18 mouse cellular contexts compared by ENCODE assay signal in genomic region chr2:58001497-58001896, GRCm38 (mm10). TPM values are rescaled to one million over a fixed set of nuclear protein-coding genes. Genes with fewer than 3 reads are reported as not detected.
DNase-seq lines count a peak whose midpoint lies in the region; ATAC-seq and TF ChIP-seq lines count a peak whose summit lies in the region.
"Had no signal": no experiment of that assay in that cellular context is flagged by ENCODE, and none has a peak within 500 bp of the region (broad histone marks: within the 10 kb centered on the region; RNA-seq: fewer than 3 reads in every experiment).

No protein-coding gene starts in this region.

- WGBS in kidney, embryonic 15.5 days: 23% methylated on average over 3 of the region's 3 CpGs
- whole genome bisulfite sequencing in neural tube, embryonic 15.5 days: 82% methylated on average over 3 of the region's 3 CpGs
- 48% methylated on average over 3 of the region's 3 CpGs for WGBS in limb, embryonic 13.5 days
- WGBS in stomach, embryonic 16.5 days: 26% methylated on average over 3 of the region's 3 CpGs
- 83% methylated on average over 3 of the region's 3 CpGs for WGBS in midbrain, postnatal 0 days

- DNase-seq in kidney, adult 9 months: no peak
- DNase-seq in neural tube, embryonic 10.5 days (ENCODE audit: extremely low spot score, low spot score): peak; percentile 11
- DNase-seq in thymus, adult 18-20 months: no peak
- DNase-seq in midbrain, postnatal 0 days (ENCODE audit: low spot score): no peak
- DNase-seq: adrenal gland, postnatal 10 days; B cell, adult 2 months; cerebellum, adult 18-20 months; heart, adult 11 months; kidney, postnatal 14 days had no signal

- H3K9ac ChIP-seq in kidney, embryonic 15.5 days: no peak overlapping the region
- no peak overlapping the region for H3K9ac ChIP-seq in neural tube, embryonic 15.5 days (replicated peaks)
- H3K9ac ChIP-seq in limb, embryonic 13.5 days: no peak overlapping the region
- no peak overlapping the region for H3K9ac ChIP-seq in stomach, embryonic 16.5 days (ENCODE audit: low read length)
- no peak overlapping the region for H3K9ac ChIP-seq in midbrain, postnatal 0 days (replicated peaks; ENCODE audit: low read length, poor library complexity, severe bottlenecking)
- H3K9ac ChIP-seq: forebrain, embryonic 13.5 days; hindbrain, embryonic 12.5 days; liver, embryonic 15.5 days had no signal

- H3K4me1 ChIP-seq in kidney, embryonic 15.5 days: peaks cover 14% of the 10 kb centered on the region
- no peaks in the 10 kb centered on the region for H3K4me1 ChIP-seq in neural tube, embryonic 15.5 days
- peaks cover 29% of the 10 kb centered on the region for H3K4me1 ChIP-seq in limb, embryonic 13.5 days
- H3K4me1 ChIP-seq in stomach, embryonic 16.5 days (ENCODE audit: control insufficient read depth, insufficient read depth, low read length): no peaks in the 10 kb centered on the region
- no peaks in the 10 kb centered on the region for H3K4me1 ChIP-seq in midbrain, postnatal 0 days (ENCODE audit: insufficient read depth, low read length)
- H3K4me1 ChIP-seq: forebrain, embryonic 13.5 days; hindbrain, embryonic 12.5 days; liver, embryonic 15.5 days; midbrain, embryonic 10.5 days had no signal

- H3K9me3 ChIP-seq in kidney, embryonic 15.5 days (replicated peaks): no peaks in the 10 kb centered on the region
- H3K9me3 ChIP-seq in neural tube, embryonic 15.5 days (replicated peaks): no peaks in the 10 kb centered on the region
- no peaks in the 10 kb centered on the region for H3K9me3 ChIP-seq in limb, embryonic 13.5 days
- no peaks in the 10 kb centered on the region for H3K9me3 ChIP-seq in stomach, embryonic 16.5 days (replicated peaks; ENCODE audit: control insufficient read depth, low read length)
- H3K9me3 ChIP-seq in midbrain, postnatal 0 days (ENCODE audit: low read length): no peaks in the 10 kb centered on the region
- H3K9me3 ChIP-seq: forebrain, embryonic 13.5 days; hindbrain, embryonic 12.5 days; liver, embryonic 15.5 days; midbrain, embryonic 10.5 days had no signal

- no peaks in the 10 kb centered on the region for H3K36me3 ChIP-seq in kidney, embryonic 15.5 days
- H3K36me3 ChIP-seq in neural tube, embryonic 15.5 days: no peaks in the 10 kb centered on the region
- no peaks in the 10 kb centered on the region for H3K36me3 ChIP-seq in limb, embryonic 13.5 days
- no peaks in the 10 kb centered on the region for H3K36me3 ChIP-seq in stomach, embryonic 16.5 days (ENCODE audit: control insufficient read depth, insufficient read depth, low read length)
- no peaks in the 10 kb centered on the region for H3K36me3 ChIP-seq in midbrain, postnatal 0 days (ENCODE audit: insufficient read depth, low read length)
- H3K36me3 ChIP-seq: hindbrain, embryonic 12.5 days; liver, embryonic 15.5 days; midbrain, embryonic 10.5 days had no signal

- H3K27ac ChIP-seq in kidney, embryonic 15.5 days: no peak overlapping the region
- H3K27ac ChIP-seq in neural tube, embryonic 15.5 days (replicated peaks): no peak overlapping the region
- no peak overlapping the region for H3K27ac ChIP-seq in limb, embryonic 13.5 days
- H3K27ac ChIP-seq in stomach, embryonic 16.5 days (ENCODE audit: low read length): peak overlapping the region; percentile 52; the same call in 1 of the 2 replicates
- H3K27ac ChIP-seq in midbrain, postnatal 0 days (ENCODE audit: low read depth, low read length): no peak overlapping the region
- H3K27ac ChIP-seq: forebrain, embryonic 13.5 days; hindbrain, embryonic 12.5 days; liver, embryonic 15.5 days; midbrain, embryonic 10.5 days had no signal

- no peak overlapping the region for H3K4me3 ChIP-seq in kidney, embryonic 15.5 days (replicated peaks)
- H3K4me3 ChIP-seq in neural tube, embryonic 15.5 days (replicated peaks): no peak overlapping the region
- no peak overlapping the region for H3K4me3 ChIP-seq in limb, embryonic 13.5 days
- no peak overlapping the region for H3K4me3 ChIP-seq in stomach, embryonic 16.5 days (replicated peaks; ENCODE audit: low read length)
- no peak overlapping the region for H3K4me3 ChIP-seq in midbrain, postnatal 0 days (ENCODE audit: low read depth, low read length)
- H3K4me3 ChIP-seq: forebrain, embryonic 13.5 days; hindbrain, embryonic 12.5 days; liver, embryonic 15.5 days; midbrain, embryonic 10.5 days had no signal

- no peaks in the 10 kb centered on the region for H3K27me3 ChIP-seq in kidney, embryonic 15.5 days
- H3K27me3 ChIP-seq in neural tube, embryonic 15.5 days (replicated peaks): no peaks in the 10 kb centered on the region
- H3K27me3 ChIP-seq in limb, embryonic 13.5 days: no peaks in the 10 kb centered on the region
- H3K27me3 ChIP-seq in stomach, embryonic 16.5 days (ENCODE audit: control insufficient read depth, insufficient read depth, low read length): no peaks in the 10 kb centered on the region
- no peaks in the 10 kb centered on the region for H3K27me3 ChIP-seq in midbrain, postnatal 0 days (ENCODE audit: insufficient read depth, low read length)
- H3K27me3 ChIP-seq: forebrain, embryonic 13.5 days; hindbrain, embryonic 12.5 days; liver, embryonic 15.5 days had no signal

- no peak for TF ChIP-seq CTCF in midbrain, postnatal 0 days (IDR thresholded peaks at IDR 0.05)

- ATAC-seq in kidney, embryonic 15.5 days (replicated peaks; ENCODE audit: low FRiP score): peak; percentile 74
- ATAC-seq in neural tube, embryonic 15.5 days (ENCODE audit: low FRiP score): no peak
- no peak for ATAC-seq in limb, embryonic 13.5 days (ENCODE audit: low FRiP score, low read depth)
- peak; percentile 88 for ATAC-seq in stomach, embryonic 16.5 days (ENCODE audit: insufficient read depth, low FRiP score)
- ATAC-seq in midbrain, postnatal 0 days (ENCODE audit: low FRiP score): no peak
- ATAC-seq: forebrain, embryonic 13.5 days had no signal

- H3K4me2 ChIP-seq in kidney, embryonic 15.5 days: no peak overlapping the region
- no peak overlapping the region for H3K4me2 ChIP-seq in neural tube, embryonic 15.5 days
- peak overlapping the region; percentile 45 for H3K4me2 ChIP-seq in limb, embryonic 13.5 days (replicated peaks)
- H3K4me2 ChIP-seq in stomach, embryonic 16.5 days (ENCODE audit: low read depth, low read length): no peak overlapping the region
- no peak overlapping the region for H3K4me2 ChIP-seq in midbrain, postnatal 0 days (ENCODE audit: low read depth, low read length, poor library complexity, severe bottlenecking)
- H3K4me2 ChIP-seq: forebrain, embryonic 13.5 days; hindbrain, embryonic 12.5 days; liver, embryonic 15.5 days had no signal

RNA-seq across cellular contexts. Expression of gene Galnt5, which starts 3.8 kb away (rescaled TPM):
- polyA plus RNA-seq in kidney, embryonic 15.5 days (2015; fragmentation: Nextera tagmentation; extraction: Ambion mirVana): 1.1 and 2.0 TPM in 2 replicates
- 0.24 and 0.63 TPM in 2 replicates for polyA plus RNA-seq in neural tube, embryonic 15.5 days (2015; fragmentation: Nextera tagmentation; extraction: Ambion mirVana)
- polyA plus RNA-seq in limb, embryonic 13.5 days (2015; fragmentation: Nextera tagmentation; extraction: Ambion mirVana): 4.9 and 5.3 TPM in 2 replicates
- polyA plus RNA-seq in stomach, embryonic 16.5 days (2015; fragmentation: Nextera tagmentation; extraction: Ambion mirVana): 2.7 and 3.0 TPM in 2 replicates
- total RNA-seq in midbrain, postnatal 0 days (2014; rRNA removed): 0.05 TPM in 1 of 2 replicates, not detected in the other
- not detected in 2 replicates for polyA plus RNA-seq in midbrain, postnatal 0 days (2015; fragmentation: Nextera tagmentation; extraction: Ambion mirVana)
- polyA plus RNA-seq: forebrain, embryonic 13.5 days; liver, embryonic 15.5 days had no signal

RNA-seq across cellular contexts. Expression of gene Ermn, which starts 51.2 kb away (rescaled TPM):
- not detected in 2 replicates for polyA plus RNA-seq in kidney, embryonic 15.5 days (2015; fragmentation: Nextera tagmentation; extraction: Ambion mirVana)
- 0.54 and 0.55 TPM in 2 replicates for polyA plus RNA-seq in neural tube, embryonic 15.5 days (2015; fragmentation: Nextera tagmentation; extraction: Ambion mirVana)
- not detected in 2 replicates for polyA plus RNA-seq in limb, embryonic 13.5 days (2015; fragmentation: Nextera tagmentation; extraction: Ambion mirVana)
- polyA plus RNA-seq in stomach, embryonic 16.5 days (2015; fragmentation: Nextera tagmentation; extraction: Ambion mirVana): 0.06 TPM in 1 of 2 replicates, not detected in the other
- total RNA-seq in midbrain, postnatal 0 days (2014; rRNA removed): 0.22 TPM in 1 of 2 replicates, not detected in the other
- polyA plus RNA-seq in midbrain, postnatal 0 days (2015; fragmentation: Nextera tagmentation; extraction: Ambion mirVana): 0.27 and 0.38 TPM in 2 replicates
- total RNA-seq: adrenal gland, postnatal 10 days had no signal
- polyA plus RNA-seq: heart, embryonic 16.5 days; liver, embryonic 15.5 days had no signal

Comparison
In these comparisons a context has a peak if more than half of its experiments do, and no peak if none do; other contexts are left out.
1. ATAC-seq: peak in kidney, embryonic 15.5 days (single experiment) and stomach, embryonic 16.5 days (single experiment); none in neural tube, embryonic 15.5 days (single experiment), limb, embryonic 13.5 days (single experiment) and midbrain, postnatal 0 days (single experiment).